Mouse (Mus musculus) liver, embryonic 12.5 days (tissue): ENCODE data around the gene Emilin2. TPM values are rescaled to one million over a fixed set of nuclear protein-coding genes. Genes with fewer than 3 reads are reported as not detected.

ENCODE experiments used
- ATAC-seq: fragments of 200-750 bp; cut with Nextera tagmentation; 2 replicates; pipeline ENCODE4 v1.8.0; 2017; ENCODE audit warnings: moderate number of reproducible peaks, mild to moderate bottlenecking, moderate library complexity
- H3K27ac ChIP-seq: fragments of 300-500 bp; sonication (generic); 2 replicates; pipeline ENCODE4 v1.5.1; 2016; ENCODE audit warnings: mild to moderate bottlenecking
- H3K27me3 ChIP-seq: fragments of 300-500 bp; sonication (generic); replicated peaks from 2 replicates; pipeline ENCODE4 v1.6.1; 2016; ENCODE audit warnings: mild to moderate bottlenecking, moderate library complexity
- H3K36me3 ChIP-seq: fragments of 300-500 bp; sonication (generic); 2 replicates; pipeline ENCODE4 v1.6.1; 2016; ENCODE audit warnings: mild to moderate bottlenecking, moderate library complexity
- H3K4me1 ChIP-seq: fragments of 300-500 bp; sonication (generic); 2 replicates; pipeline ENCODE4 v1.6.1; 2016
- H3K4me2 ChIP-seq: fragments of 300-500 bp; sonication (generic); 2 replicates; pipeline ENCODE4 v1.6.1; 2016; ENCODE audit warnings: mild to moderate bottlenecking, moderate library complexity
- H3K4me3 ChIP-seq: fragments of 300-500 bp; sonication (generic); 2 replicates; pipeline ENCODE4 v1.5.1; 2016; ENCODE audit warnings: mild to moderate bottlenecking, moderate library complexity
- H3K9ac ChIP-seq: fragments of 300-500 bp; sonication (generic); 2 replicates; pipeline ENCODE4 v1.6.1; 2016; ENCODE audit warnings: mild to moderate bottlenecking, moderate library complexity
- H3K9me3 ChIP-seq: fragments of 300-500 bp; sonication (generic); replicated peaks from 2 replicates; pipeline ENCODE4 v1.6.1; 2016; ENCODE audit warnings: mild to moderate bottlenecking, moderate library complexity
- WGBS: fragments of 180-500 bp; shearing (Covaris S2); methylation state at CpG from one replicate; pipeline ENCODE4 v1.1.7; 2016; ENCODE audit not compliant: insufficient replicate concordance; 5-methylcytosine and 5-hydroxymethylcytosine counted together
- polyA plus RNA-seq: library from polyadenylated mRNA; unstranded; fragments of >200 nt; fragmentation: Nextera tagmentation; extraction: Ambion mirVana; gene quantifications from 2 replicates; pipeline ENCODE4 v1.2.1, GENCODE M21; 2016

The Emilin2 gene
- polyA plus RNA-seq, 1 experiment from 2014 or later, result 28.9 TPM

DNA sequence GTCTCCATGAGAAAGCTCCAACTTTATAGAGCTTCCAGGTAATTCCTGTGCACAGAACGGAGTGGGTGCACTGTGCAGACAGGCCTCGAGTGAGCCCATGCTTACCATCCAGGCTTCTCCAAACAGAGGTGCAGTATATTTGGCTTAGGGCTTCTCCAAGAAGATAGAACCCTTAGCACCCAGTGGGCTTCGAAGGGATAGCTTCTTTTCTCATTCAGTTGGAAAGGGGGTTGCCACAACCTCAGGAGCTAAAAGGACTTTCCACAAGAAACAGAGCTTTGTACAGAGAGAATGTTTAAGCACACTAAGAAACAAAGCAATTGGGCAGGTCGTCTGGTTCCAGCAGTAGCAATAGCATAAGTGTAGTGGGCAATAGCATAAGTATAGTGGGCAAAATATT lies 2.5 kb upstream of the Emilin2 start:
- ATAC-seq, result no peak
- Histone ChIP-seq H3K9me3 (no peaks in the 10 kb centered on the region), H3K9ac (no peak overlapping the region), H3K4me2 (no peak overlapping the region), H3K27ac (no peak overlapping the region), H3K4me3 (no peak overlapping the region), H3K27me3 (peaks cover 23% of the 10 kb centered on the region; the same call in 1 of the 2 replicates), H3K4me1 (peaks cover 27% of the 10 kb centered on the region), H3K36me3 (no peaks in the 10 kb centered on the region)
- WGBS, result 65% methylated on average over 4 of the region's 4 CpGs

DNA sequence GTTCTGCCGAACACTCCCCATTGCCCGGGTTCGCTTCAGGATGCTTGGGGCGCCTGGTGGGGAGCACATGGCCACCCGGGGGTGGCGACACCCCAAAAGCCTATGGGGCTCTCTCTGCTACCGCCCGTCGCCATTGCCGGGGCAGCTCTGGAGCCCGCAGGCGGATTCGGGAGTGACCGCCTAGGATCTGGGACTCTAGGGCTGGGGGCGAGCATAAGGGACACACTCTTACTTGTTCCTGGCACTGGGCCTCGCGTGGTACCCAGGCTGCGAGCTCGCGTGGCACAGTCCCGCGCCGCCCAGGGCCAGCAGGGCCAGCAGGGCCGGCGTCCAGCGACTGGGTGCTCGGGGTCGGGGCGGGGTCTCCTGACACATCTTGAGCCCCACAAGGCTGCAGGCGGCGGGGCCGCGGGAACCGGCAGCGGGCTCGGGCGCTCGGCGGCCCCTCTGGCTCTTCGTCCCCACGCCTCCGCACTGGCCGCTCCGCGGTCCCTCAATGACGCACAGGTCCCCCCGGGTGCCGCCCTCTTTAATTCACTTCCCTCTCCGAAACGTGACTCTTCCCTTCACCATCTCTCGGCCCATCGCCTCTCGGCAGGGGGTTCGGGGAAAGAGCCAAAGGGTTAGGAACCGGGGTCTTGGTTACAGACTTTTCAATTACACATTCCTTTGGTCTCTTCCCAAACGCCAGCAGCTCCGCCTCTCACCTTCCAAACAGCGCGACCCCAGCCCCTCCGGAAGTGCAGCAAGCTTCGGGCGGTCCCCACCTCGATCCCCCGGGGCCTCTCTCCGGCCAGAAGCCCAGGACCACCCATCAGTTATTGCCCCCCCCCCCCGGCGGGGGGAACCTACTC lies 1.1 kb downstream of the Emilin2 start:
- peak overlapping the region; percentile 76 for H3K4me3 ChIP-seq
- H3K9ac ChIP-seq, result peak overlapping the region; percentile 91
- peak overlapping the region; percentile 96 for H3K4me2 ChIP-seq
- under 1% methylated on average over 66 of the region's 67 CpGs for WGBS
- ATAC-seq, result peak; percentile 69
- peaks cover 45% of the 10 kb centered on the region for H3K4me1 ChIP-seq
- H3K27me3 ChIP-seq, result peaks cover 19% of the 10 kb centered on the region; the same call in 1 of the 2 replicates
- no peaks in the 10 kb centered on the region for H3K9me3 ChIP-seq
- H3K36me3 ChIP-seq, result peaks cover 8% of the 10 kb centered on the region
- H3K27ac ChIP-seq, result peak overlapping the region; percentile 73

DNA sequence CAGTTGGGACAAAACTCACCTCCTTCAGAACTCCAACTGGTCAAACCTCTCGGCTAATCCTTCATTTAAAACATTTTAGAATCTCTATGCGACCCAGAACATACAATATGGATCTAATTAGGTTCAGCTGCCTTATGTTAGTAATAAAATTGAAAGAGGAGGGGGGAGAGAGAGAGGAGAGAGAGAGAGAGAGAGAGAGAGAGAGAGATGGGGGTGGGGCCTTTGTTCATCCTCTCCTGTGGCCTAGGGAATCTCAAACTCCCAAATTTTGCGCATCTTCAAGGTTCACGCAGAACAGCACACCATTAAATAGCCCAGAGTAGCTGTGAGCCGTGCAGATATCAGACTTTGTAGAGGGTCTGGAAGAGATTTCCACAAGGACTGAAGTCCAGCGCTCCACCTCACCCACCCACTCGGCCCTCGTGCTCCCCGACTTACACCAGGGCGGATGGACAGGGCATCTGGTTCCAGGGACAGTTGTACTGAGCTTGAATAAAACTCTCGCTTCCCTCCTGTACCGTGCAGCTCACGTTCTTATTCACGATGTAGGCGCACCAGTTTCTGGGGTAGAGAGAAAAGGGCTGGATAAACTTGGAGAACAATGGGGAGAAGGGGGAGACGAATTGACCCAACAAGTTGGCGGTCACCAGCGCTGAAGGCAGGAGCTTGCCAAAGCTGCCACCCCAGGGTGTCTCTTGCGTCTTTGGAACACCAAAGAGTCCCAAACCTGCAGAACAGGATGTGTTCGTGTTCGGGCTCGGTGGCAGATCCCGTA lies 1.9 kb downstream of the Emilin2 start:
- H3K9me3 ChIP-seq, result no peaks in the 10 kb centered on the region
- peak overlapping the region; percentile 76 for H3K4me3 ChIP-seq
- ATAC-seq, result peak; percentile 39
- peak overlapping the region; percentile 91 for H3K9ac ChIP-seq
- WGBS, result 11% methylated on average over 23 of the region's 23 CpGs
- H3K4me2 ChIP-seq, result peak overlapping the region; percentile 96
- H3K36me3 ChIP-seq, result peaks cover 11% of the 10 kb centered on the region
- peak overlapping the region; percentile 73 for H3K27ac ChIP-seq
- H3K27me3 ChIP-seq, result peaks cover 19% of the 10 kb centered on the region; the same call in 1 of the 2 replicates
- peaks cover 45% of the 10 kb centered on the region for H3K4me1 ChIP-seq

DNA sequence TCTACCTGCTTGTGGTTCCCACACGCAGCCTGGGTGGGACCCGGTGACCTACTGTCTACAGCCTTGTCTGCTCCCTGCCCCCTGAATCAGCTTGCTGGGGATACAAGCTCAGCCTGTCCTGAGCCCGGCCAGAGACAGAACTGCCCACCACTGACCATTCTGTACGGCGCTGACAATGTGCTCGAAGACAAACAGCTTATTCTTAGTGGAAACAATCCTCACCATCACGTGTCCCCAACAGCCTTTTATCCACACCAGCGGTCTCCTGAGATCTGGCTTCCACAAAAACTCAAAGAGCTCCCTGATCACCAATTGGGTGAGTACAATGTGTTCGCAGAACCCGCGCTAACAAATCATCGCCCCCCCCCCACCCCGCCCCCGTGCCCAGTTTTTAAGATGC lies 2.6 kb downstream of the Emilin2 start:
- Histone ChIP-seq H3K4me1 (peaks cover 45% of the 10 kb centered on the region), H3K27me3 (peaks cover 19% of the 10 kb centered on the region; the same call in 1 of the 2 replicates), H3K4me3 (peak overlapping the region; percentile 76; the same call in 1 of the 2 replicates), H3K27ac (no peak overlapping the region), H3K36me3 (peaks cover 11% of the 10 kb centered on the region), H3K9me3 (no peaks in the 10 kb centered on the region), H3K9ac (peak overlapping the region; percentile 91; the same call in 1 of the 2 replicates), H3K4me2 (peak overlapping the region; percentile 96)
- ATAC-seq, result no peak
- 65% methylated on average over 14 of the region's 14 CpGs for WGBS

DNA sequence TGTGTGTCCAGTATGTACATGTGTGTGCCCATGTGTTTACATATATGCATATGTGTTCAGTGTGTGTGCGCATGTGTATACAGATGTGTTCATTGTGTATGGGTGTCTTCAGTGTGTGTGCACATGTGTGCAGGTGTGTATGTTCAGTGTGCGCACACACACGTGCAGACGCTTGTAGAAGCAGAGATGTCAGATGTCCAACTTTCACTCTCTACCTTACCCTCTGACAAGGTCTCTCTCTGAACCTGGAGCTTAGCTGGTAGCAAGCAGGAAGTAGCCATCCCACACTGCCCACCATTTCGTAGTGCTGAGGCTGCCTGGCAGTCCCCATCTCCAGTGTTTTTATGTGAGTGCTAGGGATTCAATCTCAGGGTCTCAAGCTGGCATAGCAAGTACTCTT lies 3.5 kb downstream of the Emilin2 start:
- 88% methylated on average over 5 of the region's 5 CpGs for WGBS
- ATAC-seq, result no peak

DNA sequence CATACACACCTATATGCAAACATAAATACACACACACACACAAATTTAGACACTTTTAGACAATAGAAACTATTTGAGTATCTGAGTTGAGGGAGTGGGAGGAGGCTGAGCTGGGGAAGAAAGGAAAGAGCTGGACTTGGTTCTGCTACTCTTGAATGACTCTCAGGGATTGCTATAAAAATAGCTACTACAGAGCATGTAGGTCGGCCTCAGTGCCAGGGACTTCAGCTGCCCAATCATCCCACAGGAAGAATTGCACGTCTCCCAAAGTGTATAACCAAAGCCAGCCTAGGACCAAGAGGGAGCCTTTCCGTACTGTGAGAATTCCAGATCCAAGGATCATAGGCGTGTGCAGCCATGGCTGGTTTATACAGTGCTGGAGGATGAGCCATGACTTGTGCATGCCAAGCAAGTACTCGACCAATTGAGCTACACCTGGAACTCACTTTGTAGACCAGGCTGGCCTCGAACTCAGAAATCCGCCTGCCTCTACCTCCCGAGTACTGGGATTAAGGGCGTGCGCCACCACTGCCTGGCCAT lies 4.5 kb downstream of the Emilin2 start:
- WGBS, result 80% methylated on average over 10 of the region's 10 CpGs
- Histone ChIP-seq H3K4me1 (peaks cover 55% of the 10 kb centered on the region), H3K9me3 (no peaks in the 10 kb centered on the region), H3K4me2 (no peak overlapping the region), H3K27ac (no peak overlapping the region), H3K9ac (no peak overlapping the region), H3K4me3 (no peak overlapping the region), H3K27me3 (peaks cover 19% of the 10 kb centered on the region; the same call in 1 of the 2 replicates), H3K36me3 (peaks cover 15% of the 10 kb centered on the region)
- ATAC-seq, result no peak

More for the DNA sequence above, 3.5 kb downstream of the Emilin2 start:
- H3K4me2 ChIP-seq, result no peak overlapping the region
- H3K9ac ChIP-seq, result no peak overlapping the region
- peaks cover 46% of the 10 kb centered on the region for H3K4me1 ChIP-seq
- no peak overlapping the region for H3K4me3 ChIP-seq
- H3K27me3 ChIP-seq, result peaks cover 19% of the 10 kb centered on the region; the same call in 1 of the 2 replicates
- H3K9me3 ChIP-seq, result no peaks in the 10 kb centered on the region
- H3K27ac ChIP-seq, result no peak overlapping the region
- H3K36me3 ChIP-seq, result peaks cover 12% of the 10 kb centered on the region

DNA sequence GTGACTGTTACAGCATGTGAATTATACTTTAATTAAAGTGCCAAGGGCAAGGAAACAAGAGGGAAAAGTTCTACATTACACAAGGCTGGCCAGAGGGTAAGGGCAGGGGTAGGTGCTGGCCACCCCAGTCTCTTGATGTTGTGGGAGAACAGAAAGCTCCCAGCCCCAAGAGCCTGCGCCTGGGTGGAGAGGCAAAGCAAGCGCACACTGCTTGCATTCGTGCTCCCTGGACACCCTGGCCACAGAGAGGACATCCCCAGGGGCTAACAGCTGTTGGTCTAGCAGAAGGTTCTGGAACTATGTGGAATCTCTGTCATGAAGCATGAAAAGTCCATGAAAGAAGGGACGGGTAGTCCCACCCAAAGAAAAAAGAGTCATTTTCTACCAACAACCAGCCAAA lies 5.1 kb downstream of the Emilin2 start:
- H3K27ac ChIP-seq, result peak overlapping the region; percentile 32
- H3K4me3 ChIP-seq, result no peak overlapping the region
- H3K9ac ChIP-seq, result no peak overlapping the region
- H3K36me3 ChIP-seq, result peaks cover 18% of the 10 kb centered on the region
- no peaks in the 10 kb centered on the region for H3K9me3 ChIP-seq
- peaks cover 51% of the 10 kb centered on the region for H3K4me1 ChIP-seq
- WGBS, result 80% methylated on average over 4 of the region's 4 CpGs
- no peak overlapping the region for H3K4me2 ChIP-seq
- no peak for ATAC-seq
- peaks cover 19% of the 10 kb centered on the region; the same call in 1 of the 2 replicates for H3K27me3 ChIP-seq

DNA sequence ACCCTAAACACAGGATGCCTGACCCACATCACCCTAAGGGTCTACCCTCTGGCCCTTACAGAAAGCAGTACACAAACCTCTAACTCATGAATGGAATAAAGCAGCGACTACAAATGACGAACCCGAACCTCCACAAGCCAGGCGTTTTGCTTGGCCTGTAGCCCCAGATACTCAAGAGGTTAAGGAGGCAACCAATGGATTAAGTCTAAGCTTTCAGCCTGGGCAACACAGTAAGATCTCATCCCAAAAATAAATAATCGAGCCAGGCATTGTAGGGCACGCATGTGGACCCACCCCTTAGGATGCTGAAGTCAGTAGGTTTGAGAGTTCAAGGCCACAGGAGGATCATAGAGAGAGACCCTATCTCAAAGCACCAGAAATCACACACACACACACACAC lies 5.7 kb downstream of the Emilin2 start:
- Histone ChIP-seq H3K36me3 (peaks cover 18% of the 10 kb centered on the region), H3K9ac (no peak overlapping the region), H3K4me3 (no peak overlapping the region), H3K9me3 (no peaks in the 10 kb centered on the region), H3K4me2 (no peak overlapping the region), H3K4me1 (peaks cover 45% of the 10 kb centered on the region), H3K27me3 (peaks cover 19% of the 10 kb centered on the region; the same call in 1 of the 2 replicates), H3K27ac (no peak overlapping the region)
- ATAC-seq, result no peak
- WGBS, result 83% methylated on average over 6 of the region's 6 CpGs

DNA sequence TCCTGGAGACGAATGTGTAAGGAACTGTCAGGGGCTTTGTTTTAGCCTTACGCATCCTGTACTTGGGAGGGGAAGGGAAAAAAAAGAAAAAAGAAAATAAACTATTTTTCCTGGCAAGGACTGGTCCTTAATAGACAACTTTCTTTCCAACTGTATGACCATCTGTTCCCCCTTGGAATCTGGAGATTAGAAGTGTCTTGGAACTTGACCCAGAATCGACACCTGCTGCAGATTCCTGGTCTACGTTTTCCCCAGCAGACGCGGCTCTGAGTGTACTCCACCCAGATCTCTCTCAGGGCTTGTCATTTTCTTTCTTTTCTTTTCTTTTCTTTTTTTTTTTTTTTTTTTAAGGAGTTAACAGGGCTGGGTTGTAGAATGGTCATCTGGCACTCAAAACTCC lies 8.3 kb downstream of the Emilin2 start:
- no peak overlapping the region for H3K4me2 ChIP-seq
- H3K9me3 ChIP-seq, result no peaks in the 10 kb centered on the region; the same call in 1 of the 2 replicates
- no peak overlapping the region for H3K4me3 ChIP-seq
- H3K36me3 ChIP-seq, result peaks cover 37% of the 10 kb centered on the region
- peaks cover 24% of the 10 kb centered on the region for H3K4me1 ChIP-seq
- 78% methylated on average over 6 of the region's 6 CpGs for WGBS
- ATAC-seq, result no peak
- H3K27ac ChIP-seq, result no peak overlapping the region
- no peak overlapping the region for H3K9ac ChIP-seq
- H3K27me3 ChIP-seq, result no peaks in the 10 kb centered on the region

DNA sequence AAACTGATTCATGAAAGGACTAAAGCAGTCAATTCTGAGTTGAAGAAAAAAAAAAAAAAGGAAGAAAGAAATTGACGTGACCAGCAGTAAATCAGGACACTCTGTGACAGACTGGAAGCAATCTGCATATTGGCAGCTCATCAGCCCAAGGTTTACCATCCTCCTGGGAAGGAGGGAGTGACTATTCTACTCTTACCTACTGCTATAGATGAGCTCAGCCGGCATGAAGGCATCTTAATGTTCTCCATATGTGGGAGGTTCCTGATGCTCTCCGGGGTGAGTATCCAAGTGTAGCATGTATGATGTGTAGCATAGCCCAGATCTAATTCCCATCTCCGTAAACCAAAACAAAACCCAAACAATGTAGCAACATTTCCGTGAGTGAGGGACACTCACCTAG lies 10.4 kb downstream of the Emilin2 start:
- Histone ChIP-seq H3K9me3 (no peaks in the 10 kb centered on the region; the same call in 1 of the 2 replicates), H3K4me3 (no peak overlapping the region), H3K27ac (no peak overlapping the region), H3K4me2 (no peak overlapping the region), H3K36me3 (peaks cover 38% of the 10 kb centered on the region), H3K9ac (no peak overlapping the region), H3K4me1 (peaks cover 24% of the 10 kb centered on the region; the same call in 1 of the 2 replicates), H3K27me3 (no peaks in the 10 kb centered on the region)
- WGBS, result 73% methylated on average over 5 of the region's 5 CpGs
- no peak for ATAC-seq

DNA sequence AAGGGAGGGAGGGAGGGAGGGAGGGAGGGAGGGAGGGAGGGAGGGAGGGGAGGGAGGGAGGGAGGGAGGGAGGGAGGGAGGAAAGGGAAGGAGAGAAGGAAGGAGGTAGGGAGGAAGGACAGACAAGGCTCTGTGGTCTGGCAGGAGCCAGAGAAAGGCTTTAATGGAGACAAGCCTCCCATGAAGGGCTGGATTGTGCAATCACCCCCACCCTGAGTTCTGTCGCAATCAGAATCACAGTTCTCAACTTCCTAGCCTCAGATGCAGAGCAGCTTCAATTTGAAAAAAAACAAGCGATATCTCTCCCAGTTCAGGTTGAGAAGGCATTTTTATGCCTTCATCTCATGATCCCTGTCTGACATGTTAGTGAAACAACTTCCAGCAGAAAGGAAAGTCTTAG lies 11.4 kb downstream of the Emilin2 start:
- Histone ChIP-seq H3K4me2 (no peak overlapping the region), H3K36me3 (peaks cover 30% of the 10 kb centered on the region), H3K4me1 (peaks cover 24% of the 10 kb centered on the region), H3K27ac (no peak overlapping the region; the same call in 1 of the 2 replicates), H3K9me3 (no peaks in the 10 kb centered on the region; the same call in 1 of the 2 replicates), H3K27me3 (no peaks in the 10 kb centered on the region), H3K4me3 (no peak overlapping the region), H3K9ac (no peak overlapping the region)
- WGBS, result 43% methylated on average over 2 of the region's 2 CpGs
- no peak for ATAC-seq
